Mouse (Mus musculus) testis, postnatal 10 days (tissue): ENCODE data around the gene Ndufaf3.

Source experiments
- DNase-seq: peaks from one replicate; pipeline ENCODE4 v3.0.0; 2021; ENCODE audit warnings: low spot score

The Ndufaf3 gene

GRCm38 (mm10) chr9:108573774-108574690 lies 6.8 kb upstream of the Ndufaf3 start:
- peak; percentile 87 for DNase-seq

GRCm38 (mm10) chr9:108572321-108572720 lies 5.1 kb upstream of the Ndufaf3 start:
- DNase-seq = no peak

GRCm38 (mm10) chr9:108571401-108571973 lies 4.3 kb upstream of the Ndufaf3 start:
- DNase-seq = no peak

- DNase-seq = peak; percentile 92
These were observed 3.1 kb upstream of the Ndufaf3 start for GRCm38 (mm10) chr9:108570207-108570896.

GRCm38 (mm10) chr9:108569381-108570206 lies 2.4 kb upstream of the Ndufaf3 start, which contains the start of gene Dalrd3:
Gene Dalrd3, plus strand, starts transcription at chr9:108569886.
- DNase-seq = peak; percentile 91

GRCm38 (mm10) chr9:108568511-108568921 lies 1.3 kb upstream of the Ndufaf3 start:
- DNase-seq = no peak

GRCm38 (mm10) chr9:108567931-108568419 lies 741 bp upstream of the Ndufaf3 start:
- DNase-seq = no peak

GRCm38 (mm10) chr9:108565881-108566814 lies 1.1 kb downstream of the Ndufaf3 start:
- DNase-seq = no peak

- no peak for DNase-seq
These were observed 3.1 kb downstream of the Ndufaf3 start for GRCm38 (mm10) chr9:108564131-108564530.

GRCm38 (mm10) chr9:108563671-108564070 lies 3.6 kb downstream of the Ndufaf3 start:
- no peak for DNase-seq

GRCm38 (mm10) chr9:108560227-108560841 lies 6.9 kb downstream of the Ndufaf3 start, which contains the start of gene Impdh2:
Gene Impdh2, plus strand, starts transcription at chr9:108560286.
- peak; percentile 97 for DNase-seq

- DNase-seq = no peak
These were observed 8.1 kb downstream of the Ndufaf3 start for GRCm38 (mm10) chr9:108559169-108559568.

GRCm38 (mm10) chr9:108546875-108547274 lies 20.4 kb downstream of the Ndufaf3 start:
- DNase-seq = no peak

- no peak for DNase-seq
These were observed 21.2 kb downstream of the Ndufaf3 start for GRCm38 (mm10) chr9:108545986-108546385.

GRCm38 (mm10) chr9:108540846-108541245 lies 26.4 kb downstream of the Ndufaf3 start:
- DNase-seq = no peak

- DNase-seq = no peak
These were observed 35.7 kb downstream of the Ndufaf3 start for GRCm38 (mm10) chr9:108531496-108531895.

- DNase-seq = no peak
These were observed 36.3 kb downstream of the Ndufaf3 start for GRCm38 (mm10) chr9:108530954-108531353.

- no peak for DNase-seq
These were observed 41.8 kb downstream of the Ndufaf3 start for GRCm38 (mm10) chr9:108525400-108525799.

GRCm38 (mm10) chr9:108523341-108523740 lies 43.9 kb downstream of the Ndufaf3 start:
- DNase-seq = no peak

- DNase-seq = no peak
These were observed 45.6 kb downstream of the Ndufaf3 start for GRCm38 (mm10) chr9:108521604-108522003.
